Mouse (Mus musculus): ENCODE results near the gene Hoxd9. TPM values are rescaled to one million over a fixed set of nuclear protein-coding genes. Genes with fewer than 3 reads are reported as not detected.

The Hoxd9 gene
- polyA plus RNA-seq, 1 experiment from 2014 or later: 42.7 TPM

DNA sequence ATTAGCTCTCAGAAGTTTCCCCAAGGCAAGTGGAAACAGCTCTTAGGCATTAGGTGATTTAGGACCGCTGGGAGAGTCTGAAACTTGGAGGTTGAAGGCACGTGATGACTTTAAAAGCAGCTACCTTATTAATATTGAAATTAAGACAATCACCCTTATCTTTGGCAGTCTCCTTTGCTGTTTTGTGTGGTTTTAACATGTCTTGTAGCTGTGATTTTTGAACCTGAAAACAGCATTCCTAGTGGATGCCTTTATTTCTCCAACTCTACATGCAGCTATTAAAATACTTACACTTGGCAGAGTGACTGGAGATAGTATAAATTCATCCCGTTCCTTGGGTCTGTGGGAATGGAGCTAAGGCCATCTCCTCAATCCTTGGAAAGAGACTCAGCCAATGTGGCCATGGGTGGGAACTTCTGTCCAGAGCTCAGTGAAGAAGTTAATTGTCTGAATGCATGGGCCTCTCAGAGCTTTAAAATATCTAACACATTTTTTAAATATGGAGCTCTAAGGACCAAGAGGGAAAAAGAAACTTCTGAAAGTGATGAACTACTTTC lies 26.8 kb upstream of the Hoxd9 start:
- ATAC-seq (ENCODE audit: low read depth): no peak
- Histone ChIP-seq H3K27ac (replicated peaks) (no peak overlapping the region), H3K4me3 (no peak overlapping the region), H3K4me1 (replicated peaks) (peaks cover 22% of the 10 kb centered on the region), H3K4me2 (no peak overlapping the region), H3K9ac (no peak overlapping the region), H3K36me3 (no peaks in the 10 kb centered on the region), H3K27me3 (peaks cover 100% of the 10 kb centered on the region), H3K9me3 (no peaks in the 10 kb centered on the region)
- under 1% methylated on average over 3 of the region's 3 CpGs for WGBS

DNA sequence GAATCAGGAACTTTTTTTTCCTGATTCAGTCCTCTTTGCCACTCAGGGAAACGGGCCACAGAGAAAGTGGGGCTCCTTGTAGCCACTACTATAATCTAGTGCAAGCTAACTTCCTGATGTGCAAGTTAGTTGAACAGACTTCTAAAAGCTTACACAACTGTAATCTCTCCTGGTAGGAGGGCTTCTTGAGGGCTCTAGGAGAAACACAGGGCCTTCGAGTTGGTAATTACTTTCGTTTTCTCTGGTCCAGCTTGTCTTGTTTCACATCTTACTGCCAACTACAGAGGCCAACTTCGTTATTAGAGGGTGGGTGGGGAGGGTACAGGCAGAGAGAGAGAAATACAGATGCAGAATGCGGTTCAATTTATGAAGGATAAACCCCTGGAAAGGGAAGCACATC lies 25.7 kb upstream of the Hoxd9 start:
- Histone ChIP-seq H3K36me3 (no peaks in the 10 kb centered on the region), H3K4me3 (no peak overlapping the region), H3K9me3 (no peaks in the 10 kb centered on the region), H3K9ac (no peak overlapping the region), H3K27me3 (peaks cover 100% of the 10 kb centered on the region), H3K4me1 (replicated peaks) (peaks cover 22% of the 10 kb centered on the region), H3K27ac (replicated peaks) (no peak overlapping the region), H3K4me2 (no peak overlapping the region)
- 4% methylated on average over 5 of the region's 5 CpGs for WGBS
- ATAC-seq (ENCODE audit: low read depth): no peak

DNA sequence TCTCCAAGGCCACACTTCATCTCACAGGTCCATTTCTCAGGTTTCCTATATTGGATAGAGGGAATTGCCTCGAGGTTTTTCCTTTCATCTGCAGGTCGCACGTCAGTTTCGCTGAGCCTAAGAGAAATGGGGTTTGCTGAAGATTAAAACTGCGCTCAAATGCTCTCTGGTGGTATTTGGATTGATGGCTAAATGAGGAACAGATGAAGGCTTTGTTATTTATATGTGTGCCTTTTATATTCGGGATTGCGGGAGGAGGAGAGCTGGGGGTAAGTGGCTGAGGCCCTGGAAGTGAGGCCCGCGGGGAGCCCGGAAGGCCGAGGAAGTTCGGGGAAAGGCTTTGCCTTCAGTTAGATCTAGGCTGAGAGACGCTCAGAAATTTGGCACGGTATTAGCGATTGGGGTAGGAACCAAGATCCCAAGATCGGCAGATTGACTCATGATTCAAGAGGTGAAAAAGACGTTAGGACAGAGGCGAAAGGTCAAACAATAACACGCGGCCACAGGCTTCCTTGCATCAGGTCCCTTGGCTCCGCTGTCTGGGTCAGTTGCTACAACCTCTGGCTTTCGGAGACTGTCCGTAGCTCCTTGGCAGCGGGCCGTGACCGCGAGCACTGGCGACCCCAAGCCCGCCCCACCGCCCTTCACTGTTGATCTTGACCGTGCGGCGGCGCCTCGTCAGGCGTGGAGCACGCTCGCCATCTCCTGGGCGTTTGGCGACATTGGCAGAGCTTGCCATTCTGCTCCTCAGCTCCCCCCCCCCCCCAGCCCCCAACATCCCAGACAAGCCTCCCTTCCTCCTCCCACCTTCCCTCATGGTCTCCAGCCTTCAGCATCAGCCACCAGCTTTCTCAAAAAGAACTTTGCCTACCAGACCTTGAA lies 24.8 kb upstream of the Hoxd9 start:
- WGBS: 1% methylated on average over 40 of the region's 40 CpGs
- 0 out of 2 replicates have a peak, but pooled peaks have one; percentile 28 for ATAC-seq (ENCODE audit: low read depth)
- H3K9ac ChIP-seq: no peak overlapping the region
- no peaks in the 10 kb centered on the region for H3K36me3 ChIP-seq
- no peaks in the 10 kb centered on the region for H3K9me3 ChIP-seq
- peak overlapping the region; percentile 21 for H3K4me3 ChIP-seq
- H3K4me1 ChIP-seq (replicated peaks): peaks cover 20% of the 10 kb centered on the region
- no peak overlapping the region for H3K27ac ChIP-seq (replicated peaks)
- H3K27me3 ChIP-seq: peaks cover 100% of the 10 kb centered on the region
- H3K4me2 ChIP-seq: peak overlapping the region; percentile 53

DNA sequence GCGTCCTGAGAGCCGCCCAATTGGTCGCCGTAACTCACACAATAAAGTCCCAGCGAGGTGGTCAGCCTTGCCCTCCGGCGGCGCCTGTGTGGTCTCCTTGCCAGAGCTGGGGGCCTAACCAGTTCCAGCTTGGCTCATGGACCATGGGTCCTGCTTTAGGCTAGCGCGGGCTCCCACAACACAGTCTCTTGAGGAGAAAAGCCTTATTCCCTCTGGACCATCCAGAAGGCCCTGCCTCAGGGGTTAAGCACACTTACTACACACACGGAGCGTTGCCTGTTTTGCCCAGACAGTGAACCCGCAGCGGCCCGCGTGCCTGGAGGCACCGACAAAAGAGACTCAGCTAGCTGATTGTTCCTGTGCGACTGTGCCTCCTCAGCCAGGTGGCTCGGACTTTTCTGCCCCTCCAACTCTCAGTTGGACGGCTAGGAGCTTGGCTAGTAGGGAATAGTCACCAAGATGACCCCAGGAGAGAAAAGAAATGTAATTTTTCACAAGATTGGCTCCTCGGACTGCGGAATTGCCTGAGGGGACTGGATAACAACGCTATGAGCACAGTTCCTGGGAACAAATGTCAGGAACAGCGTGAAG lies 23.6 kb upstream of the Hoxd9 start:
- 2% methylated on average over 24 of the region's 24 CpGs for WGBS
- no peak overlapping the region for H3K27ac ChIP-seq (replicated peaks)
- H3K9ac ChIP-seq: no peak overlapping the region
- H3K9me3 ChIP-seq: no peaks in the 10 kb centered on the region
- no peaks in the 10 kb centered on the region for H3K36me3 ChIP-seq
- no peak overlapping the region for H3K4me2 ChIP-seq
- ATAC-seq (ENCODE audit: low read depth): no peak
- H3K4me1 ChIP-seq (replicated peaks): peaks cover 8% of the 10 kb centered on the region
- H3K27me3 ChIP-seq: peaks cover 100% of the 10 kb centered on the region
- no peak overlapping the region for H3K4me3 ChIP-seq

DNA sequence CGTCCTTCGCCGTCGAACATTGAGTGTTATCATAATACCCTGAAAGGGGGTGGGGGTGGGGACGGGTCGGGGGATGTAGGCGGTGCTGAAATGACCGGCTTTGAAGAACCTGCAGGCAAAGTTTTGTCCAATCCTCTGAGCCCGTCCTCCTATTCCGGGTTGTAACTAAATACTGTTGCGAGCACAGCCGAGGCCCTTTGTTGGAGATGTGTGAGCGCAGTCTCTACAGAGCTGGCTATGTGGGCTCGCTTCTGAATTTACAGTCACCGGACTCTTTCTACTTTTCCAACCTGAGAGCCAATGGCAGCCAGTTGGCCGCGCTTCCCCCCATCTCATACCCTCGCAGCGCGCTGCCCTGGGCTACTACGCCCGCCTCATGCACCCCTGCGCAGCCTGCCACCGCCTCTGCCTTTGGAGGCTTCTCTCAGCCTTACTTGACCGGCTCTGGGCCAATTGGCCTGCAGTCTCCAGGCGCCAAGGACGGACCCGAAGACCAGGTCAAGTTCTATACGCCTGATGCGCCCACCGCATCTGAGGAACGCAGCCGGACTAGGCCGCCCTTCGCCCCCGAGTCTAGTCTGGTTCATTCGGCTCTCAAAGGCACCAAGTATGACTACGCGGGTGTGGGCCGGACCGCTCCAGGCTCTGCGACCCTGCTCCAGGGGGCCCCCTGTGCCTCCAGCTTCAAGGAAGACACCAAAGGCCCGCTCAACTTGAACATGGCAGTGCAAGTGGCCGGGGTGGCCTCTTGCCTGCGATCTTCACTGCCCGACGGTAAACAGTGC lies 22.5 kb upstream of the Hoxd9 start, which contains the start of gene Hoxd12:
TSS of gene Hoxd12 (plus strand) at position 133 of the 785 bp plus-strand sequence.
- Histone ChIP-seq H3K9me3 (no peaks in the 10 kb centered on the region), H3K27ac (replicated peaks) (no peak within 1 kb of the TSS), H3K9ac (no peak within 1 kb of the TSS), H3K4me2 (peak within 1 kb of the TSS; percentile 29), H3K4me3 (peak within 1 kb of the TSS; percentile 14), H3K27me3 (peaks cover 100% of the 10 kb centered on the region), H3K4me1 (replicated peaks) (peaks cover 8% of the 10 kb centered on the region), H3K36me3 (no peaks in the 10 kb centered on the region)
- no peak for ATAC-seq (ENCODE audit: low read depth)
- 2% methylated on average over 47 of the region's 47 CpGs for WGBS

DNA sequence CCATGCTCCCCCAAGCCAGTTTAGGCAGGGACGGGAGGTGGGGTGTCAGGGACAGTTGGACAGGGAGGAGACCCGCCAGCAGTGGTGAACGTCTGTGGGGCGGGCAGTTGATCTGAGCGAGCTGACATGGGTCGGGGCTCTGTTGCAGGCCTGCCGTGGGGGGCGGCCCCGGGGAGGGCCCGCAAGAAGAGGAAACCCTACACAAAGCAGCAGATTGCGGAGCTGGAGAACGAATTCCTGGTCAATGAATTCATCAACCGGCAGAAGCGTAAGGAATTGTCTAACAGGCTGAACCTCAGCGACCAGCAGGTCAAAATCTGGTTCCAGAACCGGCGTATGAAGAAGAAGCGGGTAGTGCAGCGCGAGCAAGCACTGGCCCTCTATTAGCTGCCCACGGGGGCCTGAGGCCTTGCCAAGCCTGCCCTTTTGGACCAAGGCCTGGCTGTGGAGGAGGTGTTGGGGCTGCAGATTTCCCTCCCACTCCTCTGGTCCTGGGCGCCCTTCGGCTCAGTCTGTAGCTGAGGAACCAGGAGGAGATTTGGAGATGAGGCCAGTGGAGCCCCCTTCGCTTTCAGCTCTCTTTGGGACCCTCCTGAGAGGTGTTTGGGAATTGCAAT lies 21.8 kb upstream of the Hoxd9 start:
- Histone ChIP-seq H3K36me3 (no peaks in the 10 kb centered on the region), H3K9me3 (no peaks in the 10 kb centered on the region), H3K4me3 (peak overlapping the region; percentile 14), H3K9ac (no peak overlapping the region), H3K4me1 (replicated peaks) (peaks cover 8% of the 10 kb centered on the region), H3K27ac (replicated peaks) (no peak overlapping the region), H3K4me2 (peak overlapping the region; percentile 29), H3K27me3 (peaks cover 100% of the 10 kb centered on the region)
- ATAC-seq (ENCODE audit: low read depth): no peak
- 6% methylated on average over 24 of the region's 24 CpGs for WGBS

DNA sequence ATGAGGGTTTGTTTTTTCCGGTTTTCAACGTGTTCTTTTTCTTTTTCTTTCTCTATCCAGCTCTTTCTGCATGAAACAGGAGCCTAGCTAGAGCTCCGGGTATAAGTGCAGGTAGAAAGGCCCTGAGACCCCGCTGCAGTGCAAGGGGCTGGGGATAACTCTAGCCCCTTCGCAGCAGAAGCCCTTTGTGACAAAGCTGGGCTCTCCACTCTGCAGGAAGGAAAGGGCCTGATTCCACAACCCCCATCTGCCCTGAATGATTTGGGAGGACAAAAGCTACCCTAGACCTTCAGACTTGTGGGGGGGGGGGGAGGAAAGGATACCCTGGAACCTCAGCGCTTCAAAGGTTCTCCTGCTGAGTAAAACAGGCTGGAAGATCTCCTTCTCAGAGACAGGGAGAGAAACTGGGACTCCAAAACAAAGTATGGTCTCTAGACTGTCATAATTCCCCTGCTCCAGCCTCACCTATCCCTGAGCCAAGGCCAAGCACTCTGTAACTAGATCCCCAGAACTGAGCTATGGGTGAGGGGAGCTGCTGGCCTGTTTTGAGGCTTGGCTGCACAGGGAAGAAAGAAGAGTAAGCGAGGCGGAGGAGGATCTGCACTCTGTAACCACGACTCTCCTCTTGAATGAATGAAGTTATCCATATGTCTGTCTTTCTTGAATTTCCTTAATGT lies 21.0 kb upstream of the Hoxd9 start:
- ATAC-seq (ENCODE audit: low read depth): no peak
- Histone ChIP-seq H3K4me3 (peak overlapping the region; percentile 14; the same call in 1 of the 2 replicates), H3K4me1 (replicated peaks) (peaks cover 8% of the 10 kb centered on the region), H3K27me3 (peaks cover 100% of the 10 kb centered on the region), H3K4me2 (peak overlapping the region; percentile 29; the same call in 1 of the 2 replicates), H3K9me3 (no peaks in the 10 kb centered on the region), H3K9ac (no peak overlapping the region), H3K27ac (replicated peaks) (no peak overlapping the region), H3K36me3 (no peaks in the 10 kb centered on the region)
- 5% methylated on average over 9 of the region's 9 CpGs for WGBS

DNA sequence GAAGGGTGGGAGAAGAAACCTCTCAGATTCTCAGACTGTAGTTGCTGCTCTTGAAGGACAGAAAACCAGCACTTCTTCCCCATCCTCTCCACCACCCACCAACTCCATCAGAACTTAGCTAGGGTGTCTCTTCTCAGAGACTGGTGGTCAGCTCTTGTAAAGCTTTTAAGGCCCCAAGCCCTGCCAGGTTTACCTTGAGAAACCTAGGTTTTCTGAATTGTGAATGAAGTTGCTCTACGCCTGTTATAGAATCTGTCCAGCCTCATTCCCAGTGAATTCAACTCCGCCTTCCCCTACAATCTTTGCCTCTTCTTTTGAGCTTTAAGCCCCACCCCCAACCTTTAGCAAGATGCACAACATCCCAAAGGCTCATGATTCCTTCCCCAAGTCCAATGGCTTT lies 20.4 kb upstream of the Hoxd9 start:
- H3K27ac ChIP-seq (replicated peaks): no peak overlapping the region
- 13% methylated on average over 2 of the region's 2 CpGs for WGBS
- peaks cover 12% of the 10 kb centered on the region for H3K4me1 ChIP-seq (replicated peaks)
- ATAC-seq (ENCODE audit: low read depth): no peak
- no peak overlapping the region for H3K9ac ChIP-seq
- H3K36me3 ChIP-seq: no peaks in the 10 kb centered on the region
- H3K9me3 ChIP-seq: no peaks in the 10 kb centered on the region
- no peak overlapping the region for H3K4me3 ChIP-seq
- no peak overlapping the region; the same call in 1 of the 2 replicates for H3K4me2 ChIP-seq
- peaks cover 100% of the 10 kb centered on the region for H3K27me3 ChIP-seq

DNA sequence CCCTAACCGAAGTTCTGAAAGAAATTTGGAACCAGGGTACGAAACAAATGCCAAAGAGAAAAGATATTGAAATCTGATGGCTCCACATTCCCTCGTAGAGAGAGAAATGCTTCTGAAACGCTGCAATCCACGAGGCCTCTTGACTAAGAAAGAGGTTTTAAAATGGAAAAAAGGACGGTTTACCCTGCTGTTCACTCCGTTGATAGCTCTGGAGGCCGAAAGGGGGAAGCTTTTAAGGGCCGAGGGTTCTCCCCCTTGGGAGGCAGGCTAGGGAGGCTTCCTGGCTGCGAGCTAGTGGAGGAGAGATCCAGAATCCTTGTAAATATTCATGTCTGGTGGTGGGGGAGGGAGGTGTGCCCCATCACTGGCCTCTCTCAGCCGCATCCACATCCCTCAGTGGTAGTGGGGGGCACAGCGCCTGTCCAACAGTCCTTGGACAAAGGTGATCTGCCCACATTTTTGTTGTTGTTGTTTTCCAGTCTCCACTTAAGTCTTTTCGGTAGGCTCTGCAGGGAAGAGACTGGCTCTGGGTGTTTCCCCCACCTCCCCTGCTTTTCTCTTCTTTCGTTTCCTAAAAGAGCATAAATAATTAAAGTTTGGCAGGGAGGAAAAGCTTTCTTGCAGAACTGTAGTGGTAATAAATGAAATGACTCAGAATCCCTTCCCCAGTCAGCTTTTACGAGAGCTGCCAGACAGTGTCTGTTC lies 18.5 kb upstream of the Hoxd9 start, which contains the start of gene Hoxd11:
TSS of gene Hoxd11 (plus strand) at position 667 of the 705 bp plus-strand sequence.
- Histone ChIP-seq H3K9ac (peak within 1 kb of the TSS; percentile 75), H3K27me3 (peaks cover 99% of the 10 kb centered on the region), H3K4me2 (peak within 1 kb of the TSS; percentile 44), H3K9me3 (no peaks in the 10 kb centered on the region), H3K4me3 (peak within 1 kb of the TSS; percentile 42), H3K36me3 (no peaks in the 10 kb centered on the region), H3K4me1 (replicated peaks) (peaks cover 15% of the 10 kb centered on the region), H3K27ac (replicated peaks) (peak within 1 kb of the TSS; percentile 82)
- 2% methylated on average over 15 of the region's 15 CpGs for WGBS
- ATAC-seq (ENCODE audit: low read depth): no peak

DNA sequence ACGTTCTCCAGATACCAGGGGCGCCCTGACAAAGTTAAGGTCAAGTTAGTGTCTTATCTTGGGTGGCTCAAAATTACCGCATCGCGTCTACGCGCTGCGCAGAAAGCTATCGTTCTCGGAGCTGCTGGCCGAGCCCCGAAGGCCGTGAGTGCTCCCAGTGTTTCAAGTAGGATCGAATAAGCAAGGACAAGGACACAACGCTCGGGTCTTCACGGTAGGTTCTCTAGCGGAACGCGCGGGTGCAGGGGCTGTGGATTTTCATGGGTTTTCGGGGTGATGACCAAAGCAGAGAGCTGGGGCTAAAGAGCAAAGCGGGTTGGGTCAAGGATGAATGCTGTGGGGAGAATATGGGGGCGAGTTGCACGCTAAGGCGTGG lies 17.9 kb upstream of the Hoxd9 start:
- H3K4me3 ChIP-seq: peak overlapping the region; percentile 42
- no peak for ATAC-seq (ENCODE audit: low read depth)

More for the DNA sequence above, 17.9 kb upstream of the Hoxd9 start:
- peak overlapping the region; percentile 75 for H3K9ac ChIP-seq
- peak overlapping the region; percentile 44 for H3K4me2 ChIP-seq
- under 1% methylated on average over 26 of the region's 26 CpGs for WGBS
- H3K9me3 ChIP-seq: no peaks in the 10 kb centered on the region
- H3K27me3 ChIP-seq: peaks cover 99% of the 10 kb centered on the region
- H3K4me1 ChIP-seq (replicated peaks): peaks cover 15% of the 10 kb centered on the region
- no peaks in the 10 kb centered on the region for H3K36me3 ChIP-seq
- peak overlapping the region; percentile 82 for H3K27ac ChIP-seq (replicated peaks)

Measured in neural tube, embryonic 13.5 days (tissue).